Mouse (Mus musculus) stomach, postnatal 0 days (tissue): ENCODE measurements around the gene Icos.

Experiments
- CTCF ChIP-seq: IDR thresholded peaks from 2 replicates; pipeline ENCODE4 v1.5.1; 2016; ENCODE audit warnings: antibody characterized with exemption, low read depth, mild to moderate bottlenecking, moderate library complexity
- EP300 ChIP-seq: optimal IDR thresholded peaks from 2 replicates; pipeline ENCODE3; 2016; ENCODE audit warnings: antibody characterized with exemption

- TF ChIP-seq CTCF (no peak), EP300 (no peak)
Measured at GRCm38 (mm10) chr1:60977641-60978040, at the start of gene Icos.
